Mouse (Mus musculus): ENCODE data around the gene Olfr1076.

GRCm38 (mm10) chr2:86530991-86531390 is 22.7 kb downstream of the Olfr1076 start:
- no peak for TF ChIP-seq POLR2A (IDR thresholded peaks at IDR 0.05; ENCODE audit: insufficient read length, low read depth)
- no peak for TF ChIP-seq REST (IDR thresholded peaks at IDR 0.05; ENCODE audit: insufficient read depth, insufficient read length)
- TF ChIP-seq MYOG (IDR thresholded peaks at IDR 0.05; ENCODE audit: control insufficient read depth in 1 of 3, insufficient read depth in 1 of 3, insufficient read length in 2 of 3, low read depth in 2 of 3), result no peak
- no peak for TF ChIP-seq MAX (IDR thresholded peaks at IDR 0.05; ENCODE audit: low read depth)
- no peak for TF ChIP-seq TCF12 (IDR thresholded peaks at IDR 0.05; ENCODE audit: insufficient read depth, poor library complexity, severe bottlenecking)
- TF ChIP-seq TCF3 (IDR thresholded peaks at IDR 0.05; ENCODE audit: insufficient read length, low read depth), result no peak

Measured in myocyte (in vitro differentiated cells).